ENCODE assay signal across 10 mouse cellular contexts in the genomic region with DNA sequence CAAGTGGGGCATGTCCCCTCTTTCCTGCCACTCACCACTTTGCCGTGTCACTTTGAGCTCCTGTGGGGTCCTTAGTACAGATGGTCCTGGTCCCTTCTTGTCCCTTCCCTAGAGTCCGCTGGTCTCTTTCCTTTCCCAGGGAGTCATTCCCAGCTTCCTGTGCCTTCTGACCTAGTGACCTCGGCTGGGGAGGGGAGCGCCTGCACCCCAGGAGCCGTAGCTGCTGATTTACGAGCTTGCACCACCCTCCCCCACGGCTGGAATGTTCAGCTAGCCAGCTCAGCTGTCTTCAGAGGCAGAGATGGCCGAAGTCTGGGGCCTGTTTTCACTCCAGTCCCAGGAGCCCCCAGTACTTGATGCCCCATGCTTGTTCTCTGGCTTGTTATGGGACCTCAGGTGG. TPM values are rescaled to one million over a fixed set of nuclear protein-coding genes. Genes with fewer than 3 reads are reported as not detected.
DNase-seq lines count a peak whose midpoint lies in the region; ATAC-seq lines count a peak whose summit lies in the region.
"Had no signal": no experiment of that assay in that cellular context is flagged by ENCODE, and none has a peak within 500 bp of the region (broad histone marks: within the 10 kb centered on the region; RNA-seq: fewer than 3 reads in every experiment).

No protein-coding gene starts in this region.

- H3K4me1 ChIP-seq in kidney, embryonic 15.5 days: peaks cover 90% of the 10 kb centered on the region
- peaks cover 16% of the 10 kb centered on the region for H3K4me1 ChIP-seq in hindbrain, embryonic 13.5 days (replicated peaks)

- no peak overlapping the region for H3K9ac ChIP-seq in kidney, embryonic 15.5 days
- H3K9ac ChIP-seq in hindbrain, embryonic 13.5 days: no peak overlapping the region

- ATAC-seq in kidney, embryonic 15.5 days (replicated peaks; ENCODE audit: low FRiP score): peak; percentile 50; the same call in 1 of the 2 replicates
- ATAC-seq in hindbrain, embryonic 13.5 days (ENCODE audit: low FRiP score): no peak
- ATAC-seq in megakaryocyte-erythroid progenitor cell, adult 5-6 weeks (replicated peaks; ENCODE audit: low FRiP score, low TSS enrichment, poor library complexity, severe bottlenecking): no peak

- WGBS in kidney, embryonic 15.5 days: 3% methylated on average over 8 of the region's 8 CpGs
- 6% methylated on average over 8 of the region's 8 CpGs for WGBS in hindbrain, embryonic 13.5 days

- peak; percentile 63 for DNase-seq in adrenal gland, adult 2 months
- DNase-seq in adrenal gland, adult 18-20 months (ENCODE audit: low spot score in 2 of 2): no peak
- peak; percentile 48 for DNase-seq in gastrocnemius, postnatal 10 days
- DNase-seq in lung, postnatal 10 days: peak; percentile 83
- no peak for DNase-seq in layer of hippocampus, adult 18-20 months (ENCODE audit: low spot score in 2 of 2)
- DNase-seq: cerebellum, adult 2 months had no signal

- H3K4me3 ChIP-seq in kidney, embryonic 15.5 days (replicated peaks): no peak overlapping the region
- H3K4me3 ChIP-seq in hindbrain, embryonic 13.5 days: no peak overlapping the region
- H3K4me3 ChIP-seq: megakaryocyte, embryonic 14.5 days had no signal

- H3K27ac ChIP-seq in kidney, embryonic 15.5 days: peak overlapping the region; percentile 91
- no peak overlapping the region for H3K27ac ChIP-seq in hindbrain, embryonic 13.5 days

- no peaks in the 10 kb centered on the region for H3K9me3 ChIP-seq in kidney, embryonic 15.5 days (replicated peaks)
- H3K9me3 ChIP-seq in hindbrain, embryonic 13.5 days: no peaks in the 10 kb centered on the region
- H3K9me3 ChIP-seq: megakaryocyte, embryonic 14.5 days had no signal

- no peaks in the 10 kb centered on the region for H3K36me3 ChIP-seq in kidney, embryonic 15.5 days
- H3K36me3 ChIP-seq in hindbrain, embryonic 13.5 days: no peaks in the 10 kb centered on the region

- peak overlapping the region; percentile 40 for H3K4me2 ChIP-seq in kidney, embryonic 15.5 days
- H3K4me2 ChIP-seq in hindbrain, embryonic 13.5 days: no peak overlapping the region

- no peaks in the 10 kb centered on the region for H3K27me3 ChIP-seq in kidney, embryonic 15.5 days
- H3K27me3 ChIP-seq in hindbrain, embryonic 13.5 days: peaks cover 61% of the 10 kb centered on the region

RNA-seq across cellular contexts. Expression of a gene that starts 8.7 kb away (rescaled TPM):
- total RNA-seq in adrenal gland, adult 2 months (2021): 10 to 100 TPM in 1 of 2 experiments, 1 to 10 TPM in 1; 7.6 to 13.1 TPM
- 24.4 and 29.5 TPM in 2 replicates for polyA plus RNA-seq in adrenal gland, adult 2 months (2012; rRNA removed)
- 1 to 10 TPM; 5.8 to 8.0 TPM for total RNA-seq in adrenal gland, adult 18-20 months (2021)
- 10 to 100 TPM; 16.5 to 17.4 TPM for total RNA-seq in gastrocnemius, postnatal 10 days (2021)
- polyA plus RNA-seq in kidney, embryonic 15.5 days (2015; fragmentation: Nextera tagmentation; extraction: Ambion mirVana): 39.1 and 41.0 TPM in 2 replicates
- polyA plus RNA-seq in hindbrain, embryonic 13.5 days (2015; fragmentation: Nextera tagmentation; extraction: Ambion mirVana): 1.00 and 2.2 TPM in 2 replicates
- 1 to 10 TPM; 2.5 to 3.0 TPM for total RNA-seq in layer of hippocampus, adult 18-20 months (2021)
- 8.9 and 12.7 TPM in 2 replicates for total RNA-seq in megakaryocyte-erythroid progenitor cell, adult 5-6 weeks (2014; fragmentation: Nextera tagmentation)
- total RNA-seq in megakaryocyte-erythroid progenitor cell, adult 5-6 weeks (2017): 4.0 and 8.0 TPM in 2 replicates

RNA-seq across cellular contexts. Expression of a gene that starts 18.0 kb away (rescaled TPM):
- total RNA-seq in adrenal gland, adult 2 months (2021): 10 to 100 TPM; 15.8 to 20.7 TPM
- polyA plus RNA-seq in adrenal gland, adult 2 months (2012; rRNA removed): 43.9 and 61.6 TPM in 2 replicates
- total RNA-seq in adrenal gland, adult 18-20 months (2021): 10 to 100 TPM; 15.5 to 20.3 TPM
- total RNA-seq in gastrocnemius, postnatal 10 days (2021): 10 to 100 TPM; 10.3 to 11.1 TPM
- polyA plus RNA-seq in kidney, embryonic 15.5 days (2015; fragmentation: Nextera tagmentation; extraction: Ambion mirVana): 37.3 and 39.8 TPM in 2 replicates
- polyA plus RNA-seq in hindbrain, embryonic 13.5 days (2015; fragmentation: Nextera tagmentation; extraction: Ambion mirVana): 24.5 and 25.4 TPM in 2 replicates
- 10 to 100 TPM; 11.1 to 11.4 TPM for total RNA-seq in layer of hippocampus, adult 18-20 months (2021)
- total RNA-seq in megakaryocyte-erythroid progenitor cell, adult 5-6 weeks (2014; fragmentation: Nextera tagmentation): 20.4 and 32.6 TPM in 2 replicates
- total RNA-seq in megakaryocyte-erythroid progenitor cell, adult 5-6 weeks (2017): 16.8 and 17.1 TPM in 2 replicates

RNA-seq across cellular contexts. Expression of a gene that starts 19.1 kb away (rescaled TPM):
- 10 to 100 TPM; 53.7 to 64.2 TPM for total RNA-seq in adrenal gland, adult 2 months (2021)
- polyA plus RNA-seq in adrenal gland, adult 2 months (2012; rRNA removed): 110 and 114 TPM in 2 replicates
- 10 to 100 TPM; 55.1 to 59.8 TPM for total RNA-seq in adrenal gland, adult 18-20 months (2021)
- total RNA-seq in gastrocnemius, postnatal 10 days (2021): 10 to 100 TPM; 16.8 to 22.7 TPM
- polyA plus RNA-seq in kidney, embryonic 15.5 days (2015; fragmentation: Nextera tagmentation; extraction: Ambion mirVana): 17.3 and 20.9 TPM in 2 replicates
- 11.6 and 11.8 TPM in 2 replicates for polyA plus RNA-seq in hindbrain, embryonic 13.5 days (2015; fragmentation: Nextera tagmentation; extraction: Ambion mirVana)
- total RNA-seq in layer of hippocampus, adult 18-20 months (2021): 10 to 100 TPM; 19.4 to 19.9 TPM
- total RNA-seq in megakaryocyte-erythroid progenitor cell, adult 5-6 weeks (2014; fragmentation: Nextera tagmentation): 9.5 and 9.8 TPM in 2 replicates
- total RNA-seq in megakaryocyte-erythroid progenitor cell, adult 5-6 weeks (2017): 1.4 and 3.7 TPM in 2 replicates

RNA-seq across cellular contexts. Expression of a gene that starts 25.7 kb away (rescaled TPM):
- total RNA-seq in adrenal gland, adult 2 months (2021): under 1 TPM in 1 of 2 experiments, not detected in 1; 0.35 TPM
- 0.13 and 0.47 TPM in 2 replicates for polyA plus RNA-seq in adrenal gland, adult 2 months (2012; rRNA removed)
- total RNA-seq in adrenal gland, adult 18-20 months (2021): not detected
- not detected for total RNA-seq in gastrocnemius, postnatal 10 days (2021)
- polyA plus RNA-seq in kidney, embryonic 15.5 days (2015; fragmentation: Nextera tagmentation; extraction: Ambion mirVana): 8.0 and 11.1 TPM in 2 replicates
- not detected in 2 replicates for polyA plus RNA-seq in hindbrain, embryonic 13.5 days (2015; fragmentation: Nextera tagmentation; extraction: Ambion mirVana)
- total RNA-seq in layer of hippocampus, adult 18-20 months (2021): under 1 TPM; 0.15 to 0.57 TPM
- 0.11 TPM in 1 of 2 replicates, not detected in the other for total RNA-seq in megakaryocyte-erythroid progenitor cell, adult 5-6 weeks (2014; fragmentation: Nextera tagmentation)
- 0.69 TPM in 1 of 2 replicates, not detected in the other for total RNA-seq in megakaryocyte-erythroid progenitor cell, adult 5-6 weeks (2017)

Comparison
In these comparisons a context has a peak if more than half of its experiments do, and no peak if none do; other contexts are left out.
1. DNase-seq: peak in adrenal gland, adult 2 months (single experiment), gastrocnemius, postnatal 10 days (single experiment) and lung, postnatal 10 days (single experiment); none in adrenal gland, adult 18-20 months (0 of 2) and layer of hippocampus, adult 18-20 months (0 of 2).